ENCODE assay signal across 10 mouse cellular contexts in the genomic region with DNA sequence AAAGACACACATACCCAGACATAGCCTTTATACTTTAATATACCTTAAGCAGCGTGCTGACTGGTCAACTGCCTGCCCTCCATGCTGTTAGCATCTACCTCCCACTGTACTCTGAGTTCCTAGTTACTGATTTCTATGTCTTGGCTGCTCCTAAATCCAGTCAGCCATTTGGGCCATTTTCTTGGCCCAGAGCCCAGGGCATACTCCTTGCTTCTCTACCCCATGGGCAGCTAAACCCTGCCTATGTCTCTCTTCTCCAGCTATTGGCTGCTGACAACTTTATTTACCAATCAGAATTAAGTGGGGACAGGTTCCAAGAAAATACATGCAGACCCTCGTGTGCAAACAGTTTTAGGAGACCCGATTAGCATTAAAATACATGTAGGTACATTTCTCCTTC.
DNase-seq lines count a peak whose midpoint lies in the region; ATAC-seq and TF ChIP-seq lines count a peak whose summit lies in the region.
"Had no signal": no experiment of that assay in that cellular context is flagged by ENCODE, and none has a peak within 500 bp of the region (broad histone marks: within the 10 kb centered on the region; RNA-seq: fewer than 3 reads in every experiment).

No protein-coding gene starts in this region.

- H3K27ac ChIP-seq in hindbrain, postnatal 0 days = no peak overlapping the region
- H3K27ac ChIP-seq in midbrain, embryonic 16.5 days (ENCODE audit: low read length) = no peak overlapping the region
- no peak overlapping the region for H3K27ac ChIP-seq in intestine, embryonic 16.5 days (ENCODE audit: low read length)
- H3K27ac ChIP-seq: limb, embryonic 13.5 days had no signal

- no peaks in the 10 kb centered on the region for H3K4me1 ChIP-seq in hindbrain, postnatal 0 days (ENCODE audit: insufficient read depth, low read length)
- peaks cover 2% of the 10 kb centered on the region; the same call in 1 of the 2 replicates for H3K4me1 ChIP-seq in midbrain, embryonic 16.5 days (ENCODE audit: control insufficient read depth, insufficient read depth, low read length)
- H3K4me1 ChIP-seq in intestine, embryonic 16.5 days (ENCODE audit: control insufficient read depth, insufficient read depth, low read length) = no peaks in the 10 kb centered on the region
- H3K4me1 ChIP-seq: limb, embryonic 13.5 days had no signal

- no peaks in the 10 kb centered on the region for H3K36me3 ChIP-seq in hindbrain, postnatal 0 days (ENCODE audit: insufficient read depth, low read length)
- no peaks in the 10 kb centered on the region for H3K36me3 ChIP-seq in midbrain, embryonic 16.5 days (ENCODE audit: control insufficient read depth, insufficient read depth, low read length)
- H3K36me3 ChIP-seq in intestine, embryonic 16.5 days (ENCODE audit: control insufficient read depth, insufficient read depth, low read length) = no peaks in the 10 kb centered on the region

- H3K9me3 ChIP-seq in hindbrain, postnatal 0 days (ENCODE audit: low read length) = no peaks in the 10 kb centered on the region
- no peaks in the 10 kb centered on the region for H3K9me3 ChIP-seq in midbrain, embryonic 16.5 days (replicated peaks; ENCODE audit: control insufficient read depth, low read length, poor library complexity, severe bottlenecking)
- no peaks in the 10 kb centered on the region for H3K9me3 ChIP-seq in intestine, embryonic 16.5 days (ENCODE audit: control insufficient read depth, low read length)
- H3K9me3 ChIP-seq: limb, embryonic 13.5 days had no signal

- no peak overlapping the region for H3K4me2 ChIP-seq in hindbrain, postnatal 0 days (ENCODE audit: low read depth, low read length)
- no peak overlapping the region for H3K4me2 ChIP-seq in midbrain, embryonic 16.5 days (ENCODE audit: low read length)
- no peak overlapping the region for H3K4me2 ChIP-seq in intestine, embryonic 16.5 days (ENCODE audit: low read depth, low read length)
- H3K4me2 ChIP-seq: limb, embryonic 13.5 days had no signal

- DNase-seq in adrenal gland, adult 2 months = peak; percentile 3
- no peak for DNase-seq in adrenal gland, postnatal 4 days (ENCODE audit: low spot score in 2 of 2)
- DNase-seq in left cerebral cortex, postnatal 4 days = peak; percentile 56
- DNase-seq in left cerebral cortex, adult 9 months (ENCODE audit: low spot score in 2 of 2) = no peak
- DNase-seq in hindbrain, postnatal 0 days (ENCODE audit: low spot score) = peak; percentile 45
- DNase-seq: lung, postnatal 4 days had no signal

- WGBS in hindbrain, postnatal 0 days = 46% methylated on average over 3 of the region's 3 CpGs
- 57% methylated on average over 3 of the region's 3 CpGs for WGBS in midbrain, embryonic 16.5 days
- WGBS in intestine, embryonic 16.5 days = 74% methylated on average over 3 of the region's 3 CpGs

- no peak for TF ChIP-seq CTCF in hindbrain, postnatal 0 days (IDR thresholded peaks at IDR 0.05; ENCODE audit: low read depth)

- H3K4me3 ChIP-seq in hindbrain, postnatal 0 days (ENCODE audit: low read length) = no peak overlapping the region
- no peak overlapping the region for H3K4me3 ChIP-seq in midbrain, embryonic 16.5 days (ENCODE audit: low read depth, low read length)
- H3K4me3 ChIP-seq in intestine, embryonic 16.5 days (ENCODE audit: low read length) = no peak overlapping the region
- H3K4me3 ChIP-seq: limb, embryonic 13.5 days had no signal

- no peaks in the 10 kb centered on the region for H3K27me3 ChIP-seq in hindbrain, postnatal 0 days (ENCODE audit: insufficient read depth, low read length)
- no peaks in the 10 kb centered on the region for H3K27me3 ChIP-seq in midbrain, embryonic 16.5 days (ENCODE audit: control insufficient read depth, insufficient read depth, low read depth, low read length)
- no peaks in the 10 kb centered on the region for H3K27me3 ChIP-seq in intestine, embryonic 16.5 days (replicated peaks; ENCODE audit: control insufficient read depth, insufficient read depth, low read length)

- intact Hi-C loops in left cerebral cortex, postnatal 4 days (cut with DNase I) = no loop called here

- no peak overlapping the region for H3K9ac ChIP-seq in hindbrain, postnatal 0 days (replicated peaks; ENCODE audit: low read length)
- H3K9ac ChIP-seq in midbrain, embryonic 16.5 days (ENCODE audit: low read depth, low read length) = no peak overlapping the region
- H3K9ac ChIP-seq in intestine, embryonic 16.5 days (ENCODE audit: low read depth, low read length) = no peak overlapping the region
- H3K9ac ChIP-seq: limb, embryonic 13.5 days had no signal

- ATAC-seq in hindbrain, postnatal 0 days = 0 out of 2 replicates have a peak, but pooled peaks have one; percentile 38
- 0 out of 2 replicates have a peak, but pooled peaks have one; percentile 21 for ATAC-seq in midbrain, embryonic 16.5 days
- ATAC-seq in intestine, embryonic 16.5 days = no peak
- no peak for ATAC-seq in frontal cortex, adult (ENCODE audit: low TSS enrichment)

Comparison
In these comparisons a context has a peak if more than half of its experiments do, and no peak if none do; other contexts are left out.
1. DNase-seq: peak in adrenal gland, adult 2 months (single experiment), left cerebral cortex, postnatal 4 days (single experiment) and hindbrain, postnatal 0 days (single experiment); none in adrenal gland, postnatal 4 days (0 of 2) and left cerebral cortex, adult 9 months (0 of 2).
2. ATAC-seq: peak in hindbrain, postnatal 0 days (single experiment) and midbrain, embryonic 16.5 days (single experiment); none in intestine, embryonic 16.5 days (single experiment) and frontal cortex, adult (single experiment).